Mouse (Mus musculus) WW6 (cell line): Measurements from ENCODE around the gene Fut11.

ENCODE experiments used
- DNase-seq: peaks from one replicate; pipeline ENCODE4 v3.0.0-alpha.2; 2013; ENCODE audit warnings: low read depth, low spot score

Gene Fut11

GRCm38 (mm10) chr14:20694884-20695760 is at the start of gene Fut11:
TSS of gene Fut11 (plus strand) at chr14:20694968.
- DNase-seq = peak; percentile 68

- no peak for DNase-seq
These were observed 49.2 kb upstream of the Fut11 start for GRCm38 (mm10) chr14:20645547-20645946.

GRCm38 (mm10) chr14:20646381-20646780 is 48.4 kb upstream of the Fut11 start:
- no peak for DNase-seq

- no peak for DNase-seq
These were observed 43.8 kb upstream of the Fut11 start for GRCm38 (mm10) chr14:20651000-20651399.

GRCm38 (mm10) chr14:20651722-20652256 is 43.0 kb upstream of the Fut11 start:
- DNase-seq = no peak

GRCm38 (mm10) chr14:20654690-20655421 is 39.9 kb upstream of the Fut11 start:
- DNase-seq = no peak

- DNase-seq = no peak
These were observed 39.0 kb upstream of the Fut11 start for GRCm38 (mm10) chr14:20655731-20656130.

- DNase-seq = no peak
These were observed 38.4 kb upstream of the Fut11 start, which contains the start of gene Myoz1 for GRCm38 (mm10) chr14:20656361-20656760. TSS of gene Myoz1 (minus strand) at chr14:20656540.

- DNase-seq = no peak
These were observed 36.4 kb upstream of the Fut11 start for GRCm38 (mm10) chr14:20658326-20658725.

GRCm38 (mm10) chr14:20658902-20659301 is 35.9 kb upstream of the Fut11 start:
- DNase-seq = no peak

GRCm38 (mm10) chr14:20659687-20660086 is 35.1 kb upstream of the Fut11 start:
- no peak for DNase-seq

GRCm38 (mm10) chr14:20660827-20661660 is 33.7 kb upstream of the Fut11 start:
- peak; percentile 96 for DNase-seq

GRCm38 (mm10) chr14:20661661-20662331 is 33.0 kb upstream of the Fut11 start:
- DNase-seq = no peak

GRCm38 (mm10) chr14:20662740-20663139 is 32.0 kb upstream of the Fut11 start:
- no peak for DNase-seq

- DNase-seq = no peak
These were observed 31.2 kb upstream of the Fut11 start for GRCm38 (mm10) chr14:20663601-20664000.

- DNase-seq = no peak
These were observed 30.3 kb upstream of the Fut11 start for GRCm38 (mm10) chr14:20664436-20664835.

GRCm38 (mm10) chr14:20667469-20667868 is 27.3 kb upstream of the Fut11 start:
- DNase-seq = no peak

- DNase-seq = no peak
These were observed 26.5 kb upstream of the Fut11 start, which contains the start of gene Synpo2l for GRCm38 (mm10) chr14:20668154-20668810. TSS of gene Synpo2l (minus strand) at chr14:20668354.

GRCm38 (mm10) chr14:20672990-20673389 is 21.8 kb upstream of the Fut11 start:
- DNase-seq = peak; percentile 58

- DNase-seq = peak; percentile 47
These were observed 21.1 kb upstream of the Fut11 start for GRCm38 (mm10) chr14:20673735-20674063.
